Mouse (Mus musculus) ovary, postnatal 10 days (tissue): Measurements from ENCODE around the gene Gpat3.

ENCODE experiments used
- DNase-seq: peaks from one replicate; pipeline ENCODE4 v3.0.0; 2022; ENCODE audit warnings: low spot score

The Gpat3 gene

DNA sequence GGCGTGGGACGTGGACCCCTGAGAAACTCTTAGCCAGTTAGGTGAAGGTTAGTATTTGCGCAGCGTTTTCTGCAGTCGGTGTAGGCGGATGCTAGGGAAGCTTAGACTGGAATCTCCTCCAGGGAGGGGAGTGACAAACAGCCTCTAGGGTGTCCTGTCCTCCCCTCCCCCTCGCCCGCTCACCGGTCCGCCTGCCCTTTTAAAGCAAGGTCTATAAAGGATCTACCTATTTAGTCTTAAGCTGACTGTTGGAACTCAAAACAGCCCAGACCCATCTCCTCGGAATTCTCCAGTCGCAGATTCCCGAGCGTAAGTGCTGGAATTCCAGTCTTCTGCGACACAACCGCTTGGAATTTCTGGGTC, at the start of gene Gpat3:
Gpat3 (plus strand) TSS at position 229 of the 363 bp plus-strand sequence.
- peak; percentile 3 for DNase-seq

DNA sequence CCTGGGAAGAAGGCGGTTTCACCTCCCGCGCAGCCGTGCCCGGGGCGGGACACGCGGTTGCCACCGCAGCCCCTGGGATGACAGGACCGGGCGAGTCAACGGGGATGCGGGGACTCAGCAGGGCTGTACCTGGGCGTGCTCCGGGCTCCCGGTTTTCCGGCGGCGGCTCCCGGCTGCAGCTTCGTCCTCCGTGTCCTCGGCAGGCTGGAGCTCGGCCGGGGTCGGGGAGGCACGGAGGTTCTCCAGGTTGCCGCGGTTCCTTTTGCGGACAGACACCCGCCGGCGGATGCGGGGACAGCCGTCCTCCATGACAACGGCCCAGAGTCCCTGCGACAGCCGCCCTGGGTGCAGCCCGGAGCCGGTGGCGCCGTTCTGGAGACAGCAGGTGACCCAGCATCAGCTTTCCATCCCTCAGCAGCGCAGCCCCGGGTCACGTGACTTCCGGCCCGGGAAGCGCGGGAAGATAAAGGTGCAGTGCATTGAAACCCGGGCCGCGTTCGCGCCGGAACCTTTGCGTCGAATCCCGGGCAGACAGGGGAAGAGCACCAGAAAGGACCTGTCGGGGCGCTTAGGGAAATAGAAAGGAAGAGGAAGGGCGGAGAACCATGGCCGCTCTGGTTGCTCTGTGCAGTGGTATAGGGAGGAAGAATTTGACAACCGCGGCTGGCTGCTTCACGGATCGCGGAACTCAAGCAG, 47.2 kb upstream of the Gpat3 start, which contains the start of the genes Helq and Mrps18c:
Helq (minus strand) TSS at position 434 of the 696 bp plus-strand sequence.
Mrps18c (plus strand) TSS at position 463 of the 696 bp plus-strand sequence.
- peak; percentile 67 for DNase-seq

DNA sequence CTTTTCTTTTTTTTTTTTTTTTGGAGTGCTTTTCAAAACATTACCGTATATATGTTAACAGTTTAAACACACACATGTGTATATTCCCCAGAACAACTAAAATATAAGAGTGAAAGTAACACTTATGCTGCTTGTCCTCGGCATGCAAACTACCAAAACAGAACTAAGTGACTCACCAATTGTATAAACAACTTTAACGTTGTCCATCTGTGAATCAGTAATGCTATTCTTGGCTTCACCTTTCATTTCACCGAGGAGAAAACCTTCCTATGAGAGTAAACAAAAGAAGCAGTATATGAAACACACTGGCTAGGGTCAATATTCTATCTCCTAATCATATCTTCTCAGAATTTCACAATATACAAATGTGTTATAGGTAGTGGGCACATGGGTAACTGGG, 27.2 kb upstream of the Gpat3 start:
- DNase-seq: no peak

DNA sequence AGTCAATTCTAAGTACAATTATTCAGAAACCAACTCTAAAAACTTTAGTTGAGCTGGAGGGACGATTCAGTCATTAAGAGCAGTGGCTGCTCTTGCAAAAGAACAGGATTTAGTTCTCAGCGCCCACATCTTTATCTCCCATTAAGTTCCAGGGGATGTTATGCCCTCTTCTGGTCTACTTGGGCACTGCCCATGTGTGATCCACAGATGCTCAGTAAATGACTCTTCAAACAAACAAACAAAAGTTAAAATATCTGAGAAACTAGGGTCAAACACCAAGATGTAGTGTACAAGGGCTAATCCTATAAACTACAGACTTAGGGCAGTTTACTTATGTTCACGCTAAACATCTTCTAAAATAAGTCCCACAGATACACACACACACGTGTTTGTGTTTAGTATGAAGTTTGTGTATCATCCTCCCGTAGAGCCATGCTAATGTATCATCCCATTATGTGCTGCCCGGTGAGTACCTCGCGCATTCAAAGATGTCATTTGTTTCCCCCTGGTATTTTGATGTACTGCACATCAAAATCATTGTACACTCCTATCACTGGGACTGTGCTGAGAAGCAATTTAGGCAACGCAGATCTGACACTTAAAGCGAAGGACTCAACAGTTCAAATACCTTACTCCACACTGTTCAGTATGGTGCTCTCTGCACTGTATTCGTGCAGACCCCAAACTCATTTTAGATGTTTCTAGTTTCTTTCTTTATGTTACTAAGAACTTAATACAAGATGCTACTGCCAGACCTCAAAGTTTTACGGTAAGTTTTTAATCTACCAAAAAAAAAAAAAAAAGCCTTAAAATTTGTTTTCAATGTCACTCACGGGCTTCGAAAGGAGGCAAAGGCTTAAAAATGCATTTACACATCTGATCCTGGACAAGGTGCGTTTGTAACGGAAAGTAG, 25.7 kb upstream of the Gpat3 start:
- DNase-seq: no peak

DNA sequence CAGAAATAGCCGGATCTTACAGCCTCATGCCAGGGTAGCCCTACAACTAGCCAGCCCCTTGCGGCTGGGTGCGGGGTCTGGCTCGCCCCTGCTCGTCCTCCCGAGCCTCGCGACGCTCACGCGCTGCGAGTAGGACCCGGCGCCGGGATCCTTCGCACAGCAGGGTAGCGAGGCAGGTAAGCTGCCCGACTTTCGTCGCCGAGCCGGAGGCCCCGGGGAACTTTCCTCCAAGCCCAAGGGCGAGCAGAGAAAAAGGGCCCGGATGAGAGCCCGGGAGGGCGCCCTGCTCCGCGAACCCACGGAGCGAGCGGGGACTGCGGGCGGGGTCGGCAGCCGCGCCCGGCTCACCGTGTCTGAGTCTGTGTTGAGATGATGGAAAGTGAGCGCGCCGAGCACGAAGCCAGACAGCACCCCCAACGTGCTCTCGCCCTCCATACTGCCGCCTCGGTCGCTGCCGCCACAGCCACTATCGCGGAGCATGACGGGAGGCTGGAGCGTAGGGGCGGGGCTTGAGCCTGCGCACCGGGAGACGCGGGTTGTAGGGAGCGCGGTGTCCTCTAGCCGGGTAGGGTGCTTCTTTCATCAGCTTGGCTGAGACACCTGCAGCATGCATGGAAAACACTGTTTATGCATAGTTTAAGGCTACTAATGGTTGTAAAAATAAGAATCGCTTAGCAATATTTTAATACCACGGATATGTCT, 24.9 kb upstream of the Gpat3 start, which contains the start of gene Abraxas1:
Abraxas1 (minus strand) TSS at position 483 of the 702 bp plus-strand sequence.
- peak; percentile 76 for DNase-seq

DNA sequence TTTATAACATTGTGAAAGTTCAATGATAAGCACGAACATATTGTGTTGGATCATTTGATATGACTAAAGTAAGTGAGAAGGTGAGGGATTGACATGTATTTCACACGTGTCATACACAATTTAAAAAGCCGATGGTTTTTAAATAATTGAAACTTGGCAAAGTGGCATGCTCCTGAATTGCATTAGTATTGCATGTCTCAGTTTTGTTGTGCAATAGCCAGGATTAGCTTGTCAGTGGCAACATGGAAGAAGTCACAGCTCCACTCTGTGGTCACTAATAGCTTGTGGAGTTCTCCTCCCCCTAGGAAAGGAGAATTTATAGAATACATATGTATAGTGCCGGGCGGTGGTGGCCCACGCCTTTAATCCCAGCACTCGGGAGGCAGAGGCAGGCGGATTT, 24.1 kb upstream of the Gpat3 start:
- no peak for DNase-seq

DNA sequence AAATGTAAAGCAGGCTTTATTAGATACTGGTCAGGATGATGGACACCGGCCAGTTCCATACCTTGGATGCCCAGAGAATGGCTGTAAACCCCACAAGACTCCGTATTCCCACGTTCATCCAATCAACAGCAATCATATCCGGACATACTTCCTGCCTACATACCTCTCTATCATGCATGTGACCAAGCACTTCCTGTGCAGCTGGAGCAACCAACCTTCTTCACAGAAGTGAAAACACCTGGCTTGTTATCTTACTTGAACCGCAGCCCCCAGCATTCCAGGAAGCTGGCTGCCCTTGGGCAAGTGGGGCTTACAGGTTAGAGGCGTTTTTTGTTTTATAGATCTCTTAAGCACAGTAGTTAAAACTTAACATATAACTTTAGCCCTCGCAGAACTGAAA, 22.7 kb upstream of the Gpat3 start:
- no peak for DNase-seq

DNA sequence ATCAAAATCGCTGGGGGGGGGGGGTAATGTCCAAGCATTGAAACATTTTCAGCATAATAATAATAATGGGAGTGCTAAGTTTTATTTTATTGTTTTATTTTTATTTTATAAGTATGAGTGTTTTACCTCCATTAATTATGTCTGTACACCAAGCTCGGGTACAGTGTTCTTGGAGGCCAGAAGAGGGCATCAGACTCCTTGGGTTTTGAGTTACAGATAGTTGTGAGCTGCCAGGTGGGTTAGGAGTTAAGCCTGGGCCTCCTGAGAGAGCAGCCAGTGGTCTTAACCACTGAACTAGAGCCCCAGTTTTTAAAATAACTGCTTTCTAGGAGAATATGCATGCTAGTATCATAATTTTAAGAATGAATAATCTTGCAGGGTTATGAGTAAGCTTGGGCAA, 19.5 kb upstream of the Gpat3 start:
- no peak for DNase-seq

DNA sequence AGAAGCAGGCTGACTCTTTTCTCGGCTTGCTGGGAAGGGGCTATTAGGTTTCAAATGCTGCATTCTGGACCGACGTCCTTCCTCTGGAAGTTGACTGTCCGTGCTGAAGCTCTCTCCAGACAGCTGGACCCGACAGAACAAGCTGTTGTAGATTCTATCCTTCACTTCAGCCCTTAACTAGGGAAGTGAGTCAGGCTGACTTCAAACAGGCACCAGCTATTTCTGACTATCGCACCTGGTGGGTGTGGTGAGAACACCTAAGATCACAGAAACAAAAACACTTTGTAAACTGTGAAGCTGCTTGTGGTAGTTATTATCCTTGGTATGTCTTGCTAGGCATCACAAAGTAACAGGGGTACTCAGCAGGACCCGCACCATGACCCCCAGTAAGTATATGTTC, 19.0 kb upstream of the Gpat3 start:
- DNase-seq: no peak

DNA sequence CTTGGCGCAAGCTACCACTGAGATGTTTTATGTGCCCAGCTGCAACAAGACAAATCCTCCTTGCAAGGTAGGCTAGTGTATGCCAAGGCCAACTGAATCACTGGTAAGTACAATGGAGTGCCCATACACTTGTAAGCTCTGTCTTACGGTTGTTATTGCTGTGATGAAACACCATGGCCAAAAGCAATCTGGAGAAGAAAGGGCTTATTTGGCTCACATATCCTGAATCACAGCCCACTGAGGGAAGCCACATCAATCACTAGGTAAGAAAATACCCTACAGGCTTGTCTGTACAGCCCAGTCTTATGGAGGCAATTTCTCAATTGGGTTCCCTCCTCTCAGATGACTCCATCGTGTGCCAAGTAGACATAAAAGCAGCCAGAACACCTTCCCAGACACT, 16.8 kb upstream of the Gpat3 start:
- DNase-seq: no peak

DNA sequence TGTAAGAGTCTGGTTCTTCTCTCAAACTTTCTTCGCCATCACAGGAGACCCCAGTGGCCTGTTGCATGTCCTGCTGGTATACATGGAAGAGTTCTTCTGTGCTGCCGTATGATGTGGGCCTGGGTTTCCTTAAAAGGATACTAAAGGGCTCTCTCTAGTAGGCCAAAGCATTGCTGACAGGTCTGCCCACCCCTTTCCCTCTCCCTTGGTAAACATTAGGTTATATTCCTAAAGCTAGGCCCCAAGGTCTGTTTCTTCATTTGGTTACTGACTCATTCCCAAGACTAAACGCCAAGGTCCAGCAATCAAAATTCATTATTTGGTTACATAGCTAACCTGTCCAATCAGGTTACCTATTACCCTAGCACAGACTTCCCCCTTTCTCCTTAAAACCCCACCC, 12.8 kb upstream of the Gpat3 start:
- DNase-seq: no peak

DNA sequence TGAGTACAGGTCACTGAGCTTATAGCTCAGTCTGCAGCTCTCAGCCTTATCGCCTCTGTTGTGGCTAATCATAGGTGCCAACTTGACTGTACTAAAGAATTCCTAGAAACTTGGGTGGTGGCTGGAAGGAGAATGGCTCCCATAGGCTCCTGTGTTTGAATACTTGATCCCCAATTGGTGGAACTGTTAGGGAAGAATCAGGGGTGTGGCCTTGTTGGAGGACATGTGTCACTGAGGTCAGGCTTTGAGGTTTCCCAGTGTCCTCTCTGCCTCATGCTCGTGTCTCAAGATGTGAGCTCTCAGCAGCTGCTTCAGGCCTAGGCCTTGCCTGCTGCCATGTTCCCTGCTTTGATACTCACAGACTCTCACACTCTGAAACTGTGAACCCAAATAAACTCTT, 11.7 kb upstream of the Gpat3 start:
- DNase-seq: no peak

DNA sequence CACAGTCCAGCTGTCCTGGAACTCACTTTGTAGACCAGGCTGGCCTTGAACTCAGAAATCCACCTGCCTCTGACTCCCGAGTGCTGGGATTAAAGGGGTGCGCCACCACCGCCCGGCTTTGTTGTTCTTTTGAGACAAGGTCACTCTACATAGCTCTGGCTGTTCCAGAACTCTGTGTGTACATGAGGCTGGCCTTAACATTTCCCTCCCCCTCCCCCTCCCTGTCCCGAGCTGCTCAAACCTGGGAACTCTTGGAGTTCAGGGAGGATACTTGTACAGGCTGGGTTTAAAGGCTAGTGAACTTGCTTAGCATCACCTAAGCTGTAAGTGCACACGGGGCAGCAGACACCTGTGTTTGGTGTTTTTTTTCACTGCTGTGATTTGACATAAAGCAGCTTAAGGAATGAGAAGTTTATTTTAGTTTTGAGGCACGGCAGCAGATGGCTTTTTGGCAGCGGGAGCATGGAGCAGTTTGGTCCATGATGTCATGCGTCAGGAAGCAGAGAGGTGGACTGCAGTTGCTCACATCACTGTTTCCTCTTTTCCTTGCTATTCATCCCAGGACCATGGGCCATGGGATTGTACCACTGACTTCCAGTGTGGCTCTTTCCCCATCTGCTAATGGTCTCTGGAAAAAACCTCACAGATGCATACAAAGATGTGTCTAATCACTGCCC, 9.5 kb upstream of the Gpat3 start:
- DNase-seq: no peak

DNA sequence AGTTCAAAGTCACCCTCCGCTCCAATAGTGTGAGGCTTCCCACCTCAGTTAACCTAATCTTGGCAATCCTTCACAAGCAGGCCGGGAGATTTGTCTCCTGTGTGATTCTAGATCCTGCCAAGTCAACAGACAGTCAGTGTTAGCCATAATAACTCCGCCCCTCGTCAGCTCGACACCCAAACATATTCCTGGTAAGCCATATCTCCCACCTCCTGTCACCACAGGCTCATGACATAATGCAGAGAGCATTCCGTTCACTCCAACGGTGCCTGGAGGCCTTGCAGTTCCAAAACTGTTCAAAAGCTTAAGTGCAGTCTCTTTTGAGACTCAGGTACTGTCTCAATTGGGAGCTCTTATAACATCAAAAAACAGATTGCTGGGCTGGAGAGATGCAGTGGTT, 7.6 kb upstream of the Gpat3 start:
- no peak for DNase-seq

DNA sequence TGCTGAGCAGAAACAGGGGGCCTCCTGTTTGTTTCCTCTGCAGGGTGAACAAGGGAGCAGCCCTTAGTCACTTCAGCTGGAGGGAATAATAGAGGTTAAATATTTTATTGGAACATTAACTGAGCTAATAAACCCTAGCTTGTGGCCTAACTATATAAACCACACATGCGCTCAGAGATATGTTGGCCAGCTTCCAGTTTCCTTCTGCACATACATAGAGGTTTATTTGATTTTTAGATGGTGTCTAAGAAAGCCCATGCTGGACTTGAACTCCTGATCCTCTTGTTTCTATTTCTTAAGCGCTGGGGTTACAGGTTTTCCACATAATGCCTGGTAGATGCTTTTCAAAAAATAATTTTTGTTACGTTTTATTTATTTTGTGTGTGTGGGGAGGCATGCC, 1.0 kb upstream of the Gpat3 start:
- DNase-seq: no peak

DNA sequence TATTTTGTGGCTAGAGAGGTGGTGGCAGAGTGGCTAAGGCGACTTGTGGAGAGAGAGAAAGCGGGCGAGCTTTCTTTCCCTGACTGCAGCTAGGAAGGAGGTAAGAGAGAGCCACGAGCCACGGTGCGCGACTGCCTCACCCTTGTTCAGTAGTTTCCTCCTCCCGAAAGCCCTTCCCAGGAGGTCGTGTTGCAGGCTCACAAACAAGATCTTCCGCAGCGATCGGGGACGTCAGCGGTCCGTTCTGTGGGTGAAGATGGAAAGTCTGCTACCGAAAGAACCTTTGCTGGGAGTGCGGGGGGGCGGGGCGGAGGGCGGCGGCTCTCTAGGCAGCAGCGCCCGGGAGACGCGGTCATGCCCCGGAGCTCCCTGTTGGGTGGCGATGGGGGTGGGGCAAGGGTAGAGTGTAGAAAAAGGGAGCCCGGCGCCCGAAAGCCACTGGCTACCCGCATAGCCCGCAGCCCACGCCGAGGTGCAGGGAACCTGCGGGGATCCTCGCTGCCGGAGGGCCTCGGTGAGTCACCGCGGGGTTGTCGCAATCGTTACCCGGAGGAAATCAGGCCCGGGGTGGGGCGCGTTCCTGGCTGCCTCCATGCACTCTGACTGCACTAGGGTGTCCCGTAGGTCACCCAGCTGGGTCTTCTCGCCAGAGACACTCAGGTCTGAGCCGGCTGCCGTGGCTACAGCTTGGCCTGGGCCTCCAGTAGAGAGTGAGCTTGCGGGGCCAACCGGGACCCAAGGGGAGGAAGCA, 510 bp downstream of the Gpat3 start:
- DNase-seq: peak; percentile 50

DNA sequence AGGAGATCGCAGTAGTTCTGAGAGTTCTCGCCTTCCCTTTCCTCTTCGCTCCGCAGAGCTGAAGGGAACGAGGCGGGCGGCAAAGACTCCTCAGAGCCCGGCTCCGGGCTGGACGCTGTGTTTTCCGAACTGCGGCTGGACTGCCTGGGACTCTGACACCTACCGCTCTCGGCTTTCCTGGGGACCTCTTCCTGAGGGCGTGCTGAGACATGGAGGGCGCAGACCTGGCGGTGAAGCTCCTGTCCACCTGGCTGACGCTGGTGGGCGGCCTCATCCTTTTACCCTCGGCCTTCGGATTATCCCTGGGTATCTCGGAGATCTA, 1.0 kb downstream of the Gpat3 start:
- no peak for DNase-seq

DNA sequence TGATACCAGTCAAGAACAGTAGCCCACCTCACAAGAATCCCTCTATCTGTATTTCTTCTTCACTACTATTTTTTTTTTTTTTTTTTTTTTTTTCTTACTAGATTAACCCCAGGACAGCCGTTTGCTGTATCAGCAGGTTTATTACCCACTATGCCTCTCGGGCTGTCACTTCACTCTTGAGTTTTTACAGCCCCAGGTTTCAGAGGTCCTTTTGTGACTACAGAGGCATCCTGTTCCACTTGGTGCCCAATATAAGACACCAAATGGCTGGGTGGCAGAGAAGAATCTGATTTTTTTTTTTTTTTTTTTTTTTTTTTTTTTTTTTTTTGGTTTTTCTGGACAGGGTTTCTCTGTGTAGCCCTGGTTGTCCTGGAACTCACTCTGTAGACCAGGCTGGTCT, 1.6 kb downstream of the Gpat3 start:
- no peak for DNase-seq

DNA sequence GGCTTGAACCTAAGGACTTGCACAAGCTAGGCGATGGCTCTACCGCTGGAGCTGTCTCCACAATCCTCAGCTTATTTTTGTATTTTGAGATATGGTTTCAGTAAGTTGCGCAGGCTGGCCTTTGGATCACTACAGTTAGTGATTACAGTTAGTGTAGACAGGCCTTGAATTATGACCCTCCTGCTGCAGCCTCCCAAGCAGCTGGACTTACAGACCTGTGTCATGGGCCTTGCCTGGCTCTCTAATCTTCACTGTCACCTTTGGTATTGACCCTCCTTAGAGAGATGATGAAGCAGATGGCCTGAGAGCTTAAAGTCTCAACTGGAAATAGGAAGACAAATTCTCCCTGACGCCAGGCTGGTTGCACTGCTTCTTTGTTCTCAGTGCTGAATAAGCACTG, 8.4 kb downstream of the Gpat3 start:
- DNase-seq: no peak

DNA sequence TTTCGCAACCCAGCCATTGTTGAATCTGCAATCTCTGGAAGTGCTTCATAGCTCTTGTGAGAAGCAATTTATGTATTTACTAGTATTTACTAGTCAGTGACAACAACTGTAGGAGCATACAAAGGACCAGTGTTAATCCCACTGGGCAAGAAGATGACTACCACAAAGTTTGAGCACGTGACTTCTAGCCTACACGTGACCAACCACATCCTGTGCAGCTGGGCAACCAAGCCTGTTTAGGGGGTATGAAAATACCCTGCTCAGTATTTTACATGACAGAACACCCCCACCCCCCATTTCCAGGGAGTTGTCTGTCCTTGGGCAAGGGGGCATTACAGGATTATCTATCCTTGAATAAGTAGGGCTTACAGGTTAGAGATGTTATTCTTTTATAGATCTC, 11.0 kb downstream of the Gpat3 start:
- no peak for DNase-seq

DNA sequence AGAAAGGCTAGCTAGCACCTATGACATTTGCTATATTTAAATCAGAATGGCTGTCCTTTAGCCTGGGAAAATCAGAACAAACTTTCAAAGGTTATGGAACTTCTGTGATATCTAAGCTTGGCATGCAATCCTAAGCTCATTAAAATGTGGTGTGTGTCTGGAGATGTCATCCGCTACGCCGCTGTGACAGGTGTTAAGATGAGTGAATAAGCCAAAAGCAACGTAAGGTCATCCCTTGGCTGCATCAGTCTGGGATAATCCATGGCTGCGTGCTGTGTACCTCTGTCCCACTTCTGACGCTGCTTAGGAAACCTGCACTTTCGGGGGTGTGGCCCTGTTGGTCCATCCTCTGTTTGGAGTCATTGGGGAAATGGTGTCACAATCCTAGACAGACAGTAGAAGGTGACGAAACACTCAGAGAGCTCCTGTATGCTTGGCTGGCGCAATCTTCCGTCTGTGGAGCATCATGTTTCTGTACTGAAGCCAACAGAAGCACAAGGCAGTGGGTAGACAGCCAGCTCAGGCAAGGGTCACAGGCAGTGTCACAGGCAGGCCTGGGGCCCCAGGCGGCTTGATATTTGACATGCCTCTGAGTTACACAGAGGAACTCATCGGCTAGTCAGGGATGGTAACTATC, 15.0 kb downstream of the Gpat3 start:
- no peak for DNase-seq
